Mouse (Mus musculus): Measurements from ENCODE around the gene Ctnnd2. TPM values are rescaled to one million over a fixed set of nuclear protein-coding genes. Genes with fewer than 3 reads are reported as not detected.
"Not testable (repeated sequence)": the region's sequence is repeated elsewhere in the genome, so short reads cannot be mapped to it uniquely, and the experiment has no call there.

Gene Ctnnd2
- total RNA-seq (2021): 100 to 1,000 TPM; 268 to 274 TPM

- intact Hi-C loops (cut with DNase I): loop anchor here (2.0 to 10.0 kb wide), 4 partner anchors 112 to 1092 kb away; no protein-coding TSS in a partner anchor
- DNase-seq (ENCODE audit: low spot score in 2 of 2): peak; percentile 87 to 92
Measured at GRCm38 (mm10) chr15:30172391-30173281, at the start of gene Ctnnd2. Gene Ctnnd2, plus strand, starts transcription at chr15:30172593.

GRCm38 (mm10) chr15:30130705-30131104 is 41.7 kb upstream of the Ctnnd2 start:
- no peak for DNase-seq (ENCODE audit: low spot score in 2 of 2)
- intact Hi-C loops (cut with DNase I): no loop called here

- intact Hi-C loops (cut with DNase I); DNase-seq (ENCODE audit: low spot score in 2 of 2): not testable (repeated sequence)
Measured at GRCm38 (mm10) chr15:30139626-30140025, 32.8 kb upstream of the Ctnnd2 start.

GRCm38 (mm10) chr15:30145413-30145812 is 27.0 kb upstream of the Ctnnd2 start:
- DNase-seq (ENCODE audit: low spot score in 2 of 2): no peak

GRCm38 (mm10) chr15:30152176-30152575 is 20.2 kb upstream of the Ctnnd2 start:
- intact Hi-C loops (cut with DNase I): no loop called here
- DNase-seq (ENCODE audit: low spot score in 2 of 2): no peak

More at GRCm38 (mm10) chr15:30145413-30145812, 27.0 kb upstream of the Ctnnd2 start:
- intact Hi-C loops (cut with DNase I): no loop called here

- no peak for DNase-seq (ENCODE audit: low spot score in 2 of 2)
- intact Hi-C loops (cut with DNase I): no loop called here
Measured at GRCm38 (mm10) chr15:30157975-30158374, 14.4 kb upstream of the Ctnnd2 start.

GRCm38 (mm10) chr15:30170031-30170430 is 2.4 kb upstream of the Ctnnd2 start:
- no peak for DNase-seq (ENCODE audit: low spot score in 2 of 2)
- intact Hi-C loops (cut with DNase I): loop anchor here (5.0 to 10.0 kb wide), 3 partner anchors 247 to 1095 kb away; no protein-coding TSS in a partner anchor

- intact Hi-C loops (cut with DNase I): loop anchor here (2.0 to 10.0 kb wide), 4 partner anchors 113 to 1093 kb away; no protein-coding TSS in a partner anchor
- DNase-seq (ENCODE audit: low spot score in 2 of 2): no peak
Measured at GRCm38 (mm10) chr15:30171493-30172195, 749 bp upstream of the Ctnnd2 start.

GRCm38 (mm10) chr15:30173370-30173941 is 1.1 kb downstream of the Ctnnd2 start:
- peak in 1 of 2 experiments; percentile 31 for DNase-seq (ENCODE audit: low spot score in 2 of 2)
- intact Hi-C loops (cut with DNase I): loop anchor here (2.0 to 10.0 kb wide), 4 partner anchors 111 to 1091 kb away; no protein-coding TSS in a partner anchor

- intact Hi-C loops (cut with DNase I): loop anchor here (5.0 to 10.0 kb wide), 3 partner anchors 243 to 1090 kb away; no protein-coding TSS in a partner anchor
- peak in 1 of 2 experiments; percentile 28 for DNase-seq (ENCODE audit: low spot score in 2 of 2)
Measured at GRCm38 (mm10) chr15:30174321-30174720, 1.9 kb downstream of the Ctnnd2 start.

- intact Hi-C loops (cut with DNase I): no loop called here
Measured at GRCm38 (mm10) chr15:30184020-30184419, 11.6 kb downstream of the Ctnnd2 start.

GRCm38 (mm10) chr15:30190872-30191271 is 18.5 kb downstream of the Ctnnd2 start:
- intact Hi-C loops (cut with DNase I): no loop called here
- no peak for DNase-seq (ENCODE audit: low spot score in 2 of 2)

More at GRCm38 (mm10) chr15:30184020-30184419, 11.6 kb downstream of the Ctnnd2 start:
- peak in 1 of 2 experiments; percentile 42 for DNase-seq (ENCODE audit: low spot score in 2 of 2)

GRCm38 (mm10) chr15:30191931-30192668 is 19.7 kb downstream of the Ctnnd2 start:
- peak in 1 of 2 experiments; percentile 56 for DNase-seq (ENCODE audit: low spot score in 2 of 2)
- intact Hi-C loops (cut with DNase I): no loop called here

- intact Hi-C loops (cut with DNase I): no loop called here
- no peak for DNase-seq (ENCODE audit: low spot score in 2 of 2)
Measured at GRCm38 (mm10) chr15:30198429-30198828, 26.0 kb downstream of the Ctnnd2 start.

- no peak for DNase-seq (ENCODE audit: low spot score in 2 of 2)
- intact Hi-C loops (cut with DNase I): no loop called here
Measured at GRCm38 (mm10) chr15:30199785-30200184, 27.4 kb downstream of the Ctnnd2 start.

- no peak for DNase-seq (ENCODE audit: low spot score in 2 of 2)
- intact Hi-C loops (cut with DNase I): no loop called here
Measured at GRCm38 (mm10) chr15:30201211-30201610, 28.8 kb downstream of the Ctnnd2 start.

- intact Hi-C loops (cut with DNase I): no loop called here
- no peak for DNase-seq (ENCODE audit: low spot score in 2 of 2)
Measured at GRCm38 (mm10) chr15:30201617-30202016, 29.2 kb downstream of the Ctnnd2 start.

- intact Hi-C loops (cut with DNase I): no loop called here
Measured at GRCm38 (mm10) chr15:30212746-30213145, 40.4 kb downstream of the Ctnnd2 start.

GRCm38 (mm10) chr15:30215871-30216270 is 43.5 kb downstream of the Ctnnd2 start:
- DNase-seq (ENCODE audit: low spot score in 2 of 2): no peak
- intact Hi-C loops (cut with DNase I): no loop called here

More at GRCm38 (mm10) chr15:30212746-30213145, 40.4 kb downstream of the Ctnnd2 start:
- DNase-seq (ENCODE audit: low spot score in 2 of 2): no peak
